Mouse (Mus musculus) CH12.LX (cell line): ENCODE measurements at regions not wholly inside any gene's neighbourhood (a gene's known extent, or its start where the extent isn't known, plus 50 kb on each side); places are given as distances from the start of the nearest gene placed in this dataset.

Experiments
- DNase-seq: peaks from one replicate; pipeline ENCODE4 v3.0.0-alpha.2; 2013; ENCODE audit errors: extremely low read depth
- H3K27ac ChIP-seq: 2 replicates; pipeline ENCODE4 v1.5.1; 2012; ENCODE audit warnings: low read depth, mild to moderate bottlenecking, control low read depth, moderate library complexity; ENCODE audit not compliant: insufficient read depth
- H3K27me3 ChIP-seq: replicated peaks from 2 replicates; pipeline ENCODE3; 2012; ENCODE audit warnings: inconsistent platforms
- H3K36me3 ChIP-seq, 2 experiments: replicated peaks in 1 of 2; 2 replicates each; pipeline versions ENCODE3 to v1.6.1; 2012; ENCODE audit warnings: inconsistent platforms in 1 of 2, low read length in 1 of 2, mild to moderate bottlenecking in 1 of 2, mixed read lengths in 1 of 2, moderate library complexity in 1 of 2; ENCODE audit not compliant: control insufficient read depth in 1 of 2, insufficient read depth in 1 of 2
- H3K4me1 ChIP-seq, 2 experiments: 2 replicates each; pipeline ENCODE4 v1.6.1; 2012; ENCODE audit warnings: inconsistent platforms in 1 of 2, moderate library complexity in 1 of 2; ENCODE audit not compliant: insufficient read depth in 2 of 2, control insufficient read depth in 1 of 2
- H3K4me2 ChIP-seq: 2 replicates; pipeline ENCODE4 v1.6.1; 2012; ENCODE audit warnings: low read depth, mild to moderate bottlenecking, control low read depth; ENCODE audit not compliant: poor library complexity, insufficient read depth, severe bottlenecking
- H3K4me3 ChIP-seq, 3 experiments: fragments of 150-350 bp in 1 of 3; sonication (generic) in 1 of 3; replicated peaks in 1 of 3; 2 replicates each; pipeline versions ENCODE3 to v1.5.1; 2011 to 2012; ENCODE audit warnings: low read depth in 2 of 3, low read length in 2 of 3, mild to moderate bottlenecking in 2 of 3, moderate library complexity in 2 of 3, control low read depth in 1 of 3, improper control_type of control experiment in 1 of 3, inconsistent platforms in 1 of 3, mixed read lengths in 1 of 3; ENCODE audit not compliant: poor library complexity in 1 of 3
- H3K79me2 ChIP-seq: replicated peaks from 2 replicates; pipeline ENCODE4 v1.6.1; 2012; ENCODE audit warnings: mild to moderate bottlenecking, moderate library complexity; ENCODE audit not compliant: control insufficient read depth, poor library complexity, insufficient read depth, severe bottlenecking; ENCODE audit errors: extremely low read depth
- H3K9ac ChIP-seq: 2 replicates; pipeline ENCODE4 v1.6.1; 2012; ENCODE audit warnings: low read depth, mild to moderate bottlenecking, control low read depth, moderate library complexity; ENCODE audit not compliant: insufficient read depth
- H3K9me3 ChIP-seq: replicated peaks from 2 replicates; pipeline ENCODE3; 2012; ENCODE audit warnings: low read length, inconsistent platforms, mixed read lengths
- BHLHE40 ChIP-seq: IDR thresholded peaks from 2 replicates; pipeline ENCODE4 v1.6.1; 2011; ENCODE audit warnings: mild to moderate bottlenecking, low read depth, low read length, improper control_type of control experiment
- CHD2 ChIP-seq: IDR thresholded peaks from 2 replicates; pipeline ENCODE4 v1.6.1; 2011; ENCODE audit warnings: low read length, improper control_type of control experiment
- ELF1 ChIP-seq: IDR thresholded peaks from 2 replicates; pipeline ENCODE4 v1.6.1; 2014; ENCODE audit warnings: low read depth, mild to moderate bottlenecking, inconsistent platforms, low read length, improper control_type of control experiment
- EP300 ChIP-seq: IDR thresholded peaks from 2 replicates; pipeline ENCODE4 v1.6.1; 2011; ENCODE audit warnings: low read length, improper control_type of control experiment
- HCFC1 ChIP-seq: IDR thresholded peaks from 2 replicates; pipeline ENCODE4 v1.6.1; 2012; ENCODE audit warnings: low read depth, mild to moderate bottlenecking, inconsistent platforms, low read length, improper control_type of control experiment
- IRF4 ChIP-seq: IDR thresholded peaks from 2 replicates; pipeline ENCODE4 v1.6.1; 2014; ENCODE audit warnings: low read depth, mild to moderate bottlenecking, inconsistent platforms, low read length, improper control_type of control experiment
- JUN ChIP-seq: IDR thresholded peaks from 2 replicates; pipeline ENCODE4 v1.6.1; 2011; ENCODE audit warnings: low read depth, mild to moderate bottlenecking, low read length, improper control_type of control experiment, moderate library complexity; ENCODE audit not compliant: insufficient read depth
- JUND ChIP-seq: conservative IDR thresholded peaks from 2 replicates; pipeline ENCODE4 v1.6.1; 2011; ENCODE audit warnings: low read depth, low read length, improper control_type of control experiment
- KAT2A ChIP-seq: IDR thresholded peaks from 2 replicates; pipeline ENCODE4 v1.6.1; 2012; ENCODE audit warnings: low read length, improper control_type of control experiment, inconsistent platforms; ENCODE audit not compliant: insufficient replicate concordance
- MAFK ChIP-seq: IDR thresholded peaks from 2 replicates; pipeline ENCODE4 v1.6.1; 2011; ENCODE audit warnings: low read length, improper control_type of control experiment; ENCODE audit not compliant: insufficient replicate concordance
- MAX ChIP-seq: IDR thresholded peaks from 2 replicates; pipeline ENCODE4 v1.6.1; 2011; ENCODE audit warnings: low read length, improper control_type of control experiment
- MYC ChIP-seq: IDR thresholded peaks from 2 replicates; pipeline ENCODE4 v1.6.1; 2011; ENCODE audit warnings: low read depth, mild to moderate bottlenecking, improper control_type of control experiment, low read length
- NELFE ChIP-seq: IDR thresholded peaks from 2 replicates; pipeline ENCODE4 v1.6.1; 2011; ENCODE audit warnings: low read depth, low read length, improper control_type of control experiment
- NRF1 ChIP-seq: IDR thresholded peaks from 2 replicates; pipeline ENCODE4 v1.6.1; 2014; ENCODE audit warnings: low read depth, mild to moderate bottlenecking, inconsistent platforms, low read length, improper control_type of control experiment, moderate library complexity
- PAX5 ChIP-seq: IDR thresholded peaks from 2 replicates; pipeline ENCODE4 v1.6.1; 2012; ENCODE audit warnings: low read length, inconsistent platforms, mixed read lengths
- POLR2AphosphoS2 ChIP-seq: IDR thresholded peaks from 2 replicates; pipeline ENCODE4 v1.6.1; 2011; ENCODE audit warnings: low read depth, low read length, improper control_type of control experiment
- RAD21 ChIP-seq: IDR thresholded peaks from 2 replicates; pipeline ENCODE4 v1.6.1; 2011; ENCODE audit warnings: low read depth, mild to moderate bottlenecking, low read length, improper control_type of control experiment, moderate library complexity
- RCOR1 ChIP-seq: conservative IDR thresholded peaks from 2 replicates; pipeline ENCODE4 v1.6.1; 2012; ENCODE audit warnings: low read depth, mild to moderate bottlenecking, inconsistent platforms, low read length, improper control_type of control experiment
- SIN3A ChIP-seq: IDR thresholded peaks from 2 replicates; pipeline ENCODE4 v1.6.1; 2012; ENCODE audit warnings: low read length, improper control_type of control experiment, inconsistent platforms
- SMC3 ChIP-seq: IDR thresholded peaks from 2 replicates; pipeline ENCODE4 v1.6.1; 2011; ENCODE audit warnings: low read depth, low read length, improper control_type of control experiment
- ZC3H11A ChIP-seq: IDR thresholded peaks from 2 replicates; pipeline ENCODE4 v1.6.1; 2012; ENCODE audit warnings: low read depth, mild to moderate bottlenecking, inconsistent platforms, low read length, improper control_type of control experiment
- ZKSCAN1 ChIP-seq: IDR thresholded peaks from 2 replicates; pipeline ENCODE4 v1.6.1; 2012; ENCODE audit warnings: low read depth, inconsistent platforms, low read length, improper control_type of control experiment, borderline replicate concordance
- ZMIZ1 ChIP-seq: IDR thresholded peaks from 2 replicates; pipeline ENCODE4 v1.6.1; 2012; ENCODE audit warnings: low read depth, mild to moderate bottlenecking, inconsistent platforms, low read length, improper control_type of control experiment
- ZNF384 ChIP-seq: IDR thresholded peaks from 2 replicates; pipeline ENCODE4 v1.6.1; 2012; ENCODE audit warnings: low read depth, low read length, improper control_type of control experiment, inconsistent platforms
- dilution Hi-C: fragments of 300-500 bp; cut with MboI; formaldehyde crosslinking; loops from 2 replicates; pipeline ENCODE4 v1.14.3; 2020; ENCODE audit warnings: low sequenced_read_pairs; ENCODE audit not compliant: extremely low pct_unique_long_range_greater_than_20kb, extremely low pct_ligation_motif_present
- in situ Hi-C: fragments of 300-500 bp; cut with MboI; formaldehyde crosslinking; loops from 3 replicates; pipeline ENCODE4 v1.14.3; 2019; ENCODE audit warnings: low sequenced_read_pairs, low pct_ligation_motif_present, low pct_unique_long_range_greater_than_20kb, mixed read lengths

DNA sequence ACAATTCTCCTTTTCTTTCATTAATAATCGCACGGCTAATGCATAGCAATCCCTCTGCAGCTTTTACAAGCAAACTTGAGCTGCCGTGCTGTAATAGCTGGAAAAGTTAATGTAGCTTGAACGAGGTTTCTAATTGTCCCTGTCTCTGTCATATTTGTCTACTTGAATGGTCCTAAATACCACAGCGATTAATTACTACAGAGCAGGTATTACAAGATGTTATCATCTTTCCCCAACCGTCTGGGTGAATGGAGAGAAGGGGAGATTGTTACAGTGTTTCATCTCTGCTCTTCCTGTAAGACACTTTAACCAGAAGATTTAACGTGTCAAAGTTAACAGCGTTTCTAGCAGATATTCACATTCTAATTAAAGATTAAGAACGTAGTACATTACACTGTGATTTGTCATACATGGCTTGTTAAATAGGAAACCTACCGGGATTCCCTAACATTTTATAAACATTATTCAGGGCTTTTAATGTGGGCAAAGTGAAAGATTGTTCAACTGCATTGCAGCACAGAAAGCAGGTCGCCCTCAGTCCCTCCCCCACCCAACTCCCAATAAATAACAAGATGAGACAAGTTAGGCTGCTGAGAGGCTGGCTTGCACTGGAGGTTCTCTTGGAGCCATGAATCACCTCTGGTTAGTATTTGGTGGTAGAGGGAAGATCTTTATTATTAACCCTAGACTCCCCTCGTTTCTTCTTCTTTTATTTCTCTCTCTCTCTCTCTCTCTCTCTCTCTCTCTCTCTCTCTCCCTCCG is 436.2 kb upstream of the Pou3f3 start:
- no peaks in the 10 kb centered on the region for H3K27me3 ChIP-seq
- in situ Hi-C loops (no loop called here), dilution Hi-C loops (no loop called here)
- no peak overlapping the region for H3K4me3 ChIP-seq
- H3K4me2 ChIP-seq: no peak overlapping the region
- H3K9me3 ChIP-seq: peaks cover 55% of the 10 kb centered on the region
- TF ChIP-seq SIN3A: no peak
- TF ChIP-seq ZNF384: no peak
- TF ChIP-seq SMC3: no peak
- TF ChIP-seq IRF4: no peak
- no peak for TF ChIP-seq CHD2
- TF ChIP-seq ZMIZ1: no peak
- TF ChIP-seq POLR2AphosphoS2: no peak
- no peak for TF ChIP-seq JUN
- TF ChIP-seq BHLHE40: no peak
- TF ChIP-seq RCOR1: no peak
- no peak for TF ChIP-seq MAX
- no peak for TF ChIP-seq PAX5
- H3K36me3 ChIP-seq: no peaks in the 10 kb centered on the region
- no peak overlapping the region for H3K9ac ChIP-seq
- H3K79me2 ChIP-seq: no peaks in the 10 kb centered on the region
- no peak for DNase-seq
- no peaks in the 10 kb centered on the region for H3K4me1 ChIP-seq
- H3K27ac ChIP-seq: no peak overlapping the region

DNA sequence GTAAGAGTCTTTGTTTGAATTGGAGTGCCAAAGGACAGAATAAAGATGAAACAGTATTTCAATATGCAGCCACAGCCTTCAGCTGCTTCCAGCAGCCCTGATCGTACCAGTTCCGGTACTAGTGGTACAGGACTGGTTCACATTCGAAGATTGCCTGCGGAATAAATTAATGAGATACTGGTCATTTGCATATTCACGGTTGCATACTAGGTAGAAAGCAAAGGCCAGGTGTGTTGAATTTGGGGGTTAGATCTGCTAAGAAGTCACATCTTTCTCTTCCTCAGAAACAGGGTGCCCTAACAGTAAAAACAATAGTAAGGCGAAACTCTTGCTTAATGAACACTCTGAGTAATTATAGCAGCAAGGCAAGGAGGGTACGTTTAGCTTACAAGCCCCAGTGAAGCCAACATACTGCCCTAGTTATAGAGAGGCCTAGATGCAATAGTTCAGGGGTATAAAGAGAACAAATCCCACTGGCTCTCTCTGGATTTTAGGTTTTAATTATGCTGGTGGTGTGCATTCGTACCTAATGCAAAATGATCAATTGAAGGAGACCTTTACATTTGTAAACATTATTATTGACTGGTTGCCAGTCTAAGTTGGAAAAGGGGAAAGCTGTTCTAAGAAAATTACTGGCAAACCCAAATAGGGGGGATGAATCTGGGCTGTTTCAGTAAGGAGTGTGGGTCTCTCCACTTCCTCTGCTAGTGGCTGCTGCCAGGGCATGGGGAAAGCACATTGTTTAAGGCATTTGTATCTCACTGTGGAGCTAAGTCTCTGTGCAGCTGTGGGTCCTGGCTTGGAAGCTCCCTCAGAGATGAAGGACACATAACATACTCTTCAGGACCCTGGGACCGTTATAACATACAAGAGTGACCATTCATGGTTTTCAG is 435.3 kb upstream of the Pou3f3 start:
- no peaks in the 10 kb centered on the region for H3K79me2 ChIP-seq
- H3K27ac ChIP-seq: no peak overlapping the region
- no peak for TF ChIP-seq RAD21
- TF ChIP-seq MYC: no peak
- TF ChIP-seq MAX: no peak
- TF ChIP-seq ZC3H11A: no peak
- no peak for TF ChIP-seq BHLHE40
- TF ChIP-seq NRF1: no peak
- no peak for TF ChIP-seq ELF1
- TF ChIP-seq ZMIZ1: no peak
- no peak for TF ChIP-seq ZKSCAN1
- no peak for TF ChIP-seq POLR2AphosphoS2
- TF ChIP-seq MAFK: no peak
- no peak for TF ChIP-seq KAT2A
- no peak for TF ChIP-seq SIN3A
- no peak for TF ChIP-seq HCFC1
- no peak for TF ChIP-seq EP300
- TF ChIP-seq NELFE: no peak
- TF ChIP-seq JUND: no peak
- no peak for TF ChIP-seq CHD2
- H3K27me3 ChIP-seq: no peaks in the 10 kb centered on the region
- no peaks in the 10 kb centered on the region for H3K4me1 ChIP-seq
- H3K36me3 ChIP-seq: no peaks in the 10 kb centered on the region
- in situ Hi-C loops (no loop called here), dilution Hi-C loops (no loop called here)
- no peak for DNase-seq
- H3K4me3 ChIP-seq: no peak overlapping the region
- no peak overlapping the region for H3K9ac ChIP-seq
- H3K4me2 ChIP-seq: no peak overlapping the region
- H3K9me3 ChIP-seq: peaks cover 55% of the 10 kb centered on the region
